Mouse (Mus musculus) E14TG2a.4 (cell line): ENCODE measurements at regions not wholly inside any gene's neighbourhood (a gene's known extent, or its start where the extent isn't known, plus 50 kb on each side); places are given as distances from the start of the nearest gene placed in this dataset.

Source experiments
- CTCF ChIP-seq: conservative IDR thresholded peaks from 2 replicates; pipeline ENCODE4 v1.5.1; 2014; ENCODE audit warnings: low read length
- POU5F1 ChIP-seq: IDR thresholded peaks from 2 replicates; pipeline ENCODE4 v1.6.1; 2014; ENCODE audit warnings: low read length, borderline replicate concordance

DNA sequence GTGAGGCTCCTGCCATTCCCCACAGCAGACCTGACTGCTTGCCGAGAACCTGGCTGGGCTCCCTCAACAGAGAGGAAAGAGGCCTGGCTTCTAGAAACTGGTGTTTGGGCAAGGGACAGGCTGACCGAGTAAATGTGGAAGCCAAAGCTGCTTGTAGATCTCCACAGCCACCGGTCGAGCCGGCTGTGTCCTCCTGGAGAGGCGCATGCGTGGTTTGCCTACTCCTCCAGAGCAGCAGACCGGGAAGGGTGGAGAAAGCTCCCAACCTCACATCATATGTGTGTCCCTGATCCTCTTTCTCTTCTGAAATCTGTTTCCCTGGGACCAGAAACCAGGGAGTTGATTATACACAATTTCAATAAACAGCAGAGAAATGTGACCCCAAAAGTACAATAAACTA, 92.0 kb downstream of the Dad1 start:
- no peak for TF ChIP-seq CTCF
- no peak for TF ChIP-seq POU5F1
